Mouse (Mus musculus): Measurements from ENCODE around the gene Filip1l. TPM values are rescaled to one million over a fixed set of nuclear protein-coding genes. Genes with fewer than 3 reads are reported as not detected.

Gene Filip1l
- polyA plus RNA-seq, 1 experiment from 2014 or later = 24.3 TPM

DNA sequence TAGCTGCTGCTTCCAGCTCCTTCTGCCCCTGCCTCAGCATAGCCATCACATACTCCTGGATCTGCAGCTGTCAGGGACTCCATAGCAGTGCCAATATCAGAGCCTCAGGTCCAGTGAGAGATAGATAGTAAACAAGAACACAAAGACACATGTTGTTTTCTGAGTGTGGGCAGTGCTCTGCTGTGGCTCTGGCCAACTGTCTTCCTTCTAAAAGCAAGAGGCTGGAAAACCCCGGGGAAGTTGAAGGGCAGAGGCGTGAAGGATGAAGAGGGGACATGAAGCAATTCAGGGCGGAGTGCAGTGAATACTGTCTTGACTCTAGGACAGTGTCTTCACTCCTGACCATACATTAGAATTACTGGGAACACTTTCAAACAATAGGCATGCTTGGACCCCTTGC, 102.7 kb downstream of the Filip1l start:
- H3K27ac ChIP-seq (replicated peaks; ENCODE audit: low read depth, low read length) = no peak overlapping the region
- no peaks in the 10 kb centered on the region for H3K9me3 ChIP-seq (ENCODE audit: control insufficient read depth, low read length)
- no peak overlapping the region for H3K4me2 ChIP-seq (ENCODE audit: low read depth, severe bottlenecking)
- DNase-seq (ENCODE audit: low spot score) = no peak
- no peak overlapping the region for H3K4me3 ChIP-seq (ENCODE audit: low read depth, low read length)
- H3K9ac ChIP-seq (ENCODE audit: low read length) = no peak overlapping the region
- H3K27me3 ChIP-seq (ENCODE audit: control insufficient read depth, insufficient read depth, low read length) = no peaks in the 10 kb centered on the region
- 88% methylated on average over 3 of the region's 3 CpGs for WGBS
- peaks cover 18% of the 10 kb centered on the region for H3K4me1 ChIP-seq (ENCODE audit: control insufficient read depth, insufficient read depth, low read length)
- H3K36me3 ChIP-seq (ENCODE audit: control insufficient read depth, insufficient read depth, low read length) = no peaks in the 10 kb centered on the region
- ATAC-seq (ENCODE audit: insufficient number of reproducible peaks, low FRiP score, low TSS enrichment, low read depth) = no peak

DNA sequence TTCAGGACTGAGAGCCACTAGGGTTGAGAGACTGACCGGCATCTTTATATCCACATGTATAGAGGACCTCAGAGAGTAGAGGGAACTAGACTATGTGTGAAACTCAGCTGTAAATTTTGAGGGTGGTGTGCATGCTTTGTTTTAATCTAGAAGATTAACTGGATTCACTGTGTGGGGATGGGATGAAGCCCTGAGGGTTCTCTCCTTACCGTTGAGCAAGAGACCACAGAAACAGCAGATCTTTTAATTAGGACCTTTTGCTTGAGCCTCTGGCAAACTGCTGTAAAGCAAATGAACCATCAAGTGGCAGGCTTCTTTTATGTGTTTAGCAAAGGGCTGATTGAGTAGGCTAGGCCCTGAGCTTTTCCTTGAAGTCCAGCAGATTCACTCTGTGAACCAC, 103.1 kb downstream of the Filip1l start:
- H3K4me2 ChIP-seq (ENCODE audit: low read depth, severe bottlenecking) = no peak overlapping the region
- H3K27ac ChIP-seq (replicated peaks; ENCODE audit: low read depth, low read length) = no peak overlapping the region
- whole genome bisulfite sequencing = 37% methylated on average over 2 of the region's 2 CpGs
- H3K27me3 ChIP-seq (ENCODE audit: control insufficient read depth, insufficient read depth, low read length) = no peaks in the 10 kb centered on the region
- no peak overlapping the region for H3K4me3 ChIP-seq (ENCODE audit: low read depth, low read length)
- ATAC-seq (ENCODE audit: insufficient number of reproducible peaks, low FRiP score, low TSS enrichment, low read depth) = no peak
- peaks cover 18% of the 10 kb centered on the region for H3K4me1 ChIP-seq (ENCODE audit: control insufficient read depth, insufficient read depth, low read length)
- H3K9ac ChIP-seq (ENCODE audit: low read length) = no peak overlapping the region
- no peak for DNase-seq (ENCODE audit: low spot score)
- H3K9me3 ChIP-seq (ENCODE audit: control insufficient read depth, low read length) = no peaks in the 10 kb centered on the region
- no peaks in the 10 kb centered on the region for H3K36me3 ChIP-seq (ENCODE audit: control insufficient read depth, insufficient read depth, low read length)

DNA sequence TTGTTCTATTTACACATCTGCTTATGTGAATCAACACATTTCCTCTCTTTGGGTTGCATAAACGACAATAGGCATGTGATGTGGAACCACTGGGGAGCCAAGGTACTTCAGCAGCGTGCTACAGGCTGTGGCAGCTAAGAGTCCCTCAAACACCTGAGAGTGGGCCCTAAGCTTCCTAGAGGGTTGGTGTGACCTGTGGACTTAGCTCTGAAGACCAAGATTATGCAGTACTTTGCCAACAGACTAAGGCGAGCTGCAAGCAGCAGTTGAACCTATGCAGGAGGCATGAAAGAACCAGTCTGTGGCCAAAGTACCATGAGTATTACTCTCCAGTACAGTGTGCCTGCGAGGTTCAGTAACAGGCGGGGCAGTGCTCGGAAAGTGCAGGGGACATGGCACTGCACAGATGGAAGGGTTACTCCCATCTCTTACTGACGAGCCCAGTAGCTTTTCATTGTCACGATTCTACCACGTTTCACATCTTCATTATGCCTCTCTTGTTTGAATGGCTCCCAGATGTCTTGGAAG, 112.6 kb downstream of the Filip1l start:
- H3K9ac ChIP-seq (ENCODE audit: low read length) = no peak overlapping the region
- H3K4me1 ChIP-seq (ENCODE audit: control insufficient read depth, insufficient read depth, low read length) = peaks cover 8% of the 10 kb centered on the region; the same call in 1 of the 2 replicates
- H3K27me3 ChIP-seq (ENCODE audit: control insufficient read depth, insufficient read depth, low read length) = no peaks in the 10 kb centered on the region
- H3K4me2 ChIP-seq (ENCODE audit: low read depth, severe bottlenecking) = no peak overlapping the region
- no peak overlapping the region for H3K27ac ChIP-seq (replicated peaks; ENCODE audit: low read depth, low read length)
- H3K9me3 ChIP-seq (ENCODE audit: control insufficient read depth, low read length) = no peaks in the 10 kb centered on the region
- ATAC-seq (ENCODE audit: insufficient number of reproducible peaks, low FRiP score, low TSS enrichment, low read depth) = no peak
- no peak overlapping the region for H3K4me3 ChIP-seq (ENCODE audit: low read depth, low read length)
- WGBS = 84% methylated on average over 9 of the region's 9 CpGs
- H3K36me3 ChIP-seq (ENCODE audit: control insufficient read depth, insufficient read depth, low read length) = no peaks in the 10 kb centered on the region
- DNase-seq (ENCODE audit: low spot score) = no peak

DNA sequence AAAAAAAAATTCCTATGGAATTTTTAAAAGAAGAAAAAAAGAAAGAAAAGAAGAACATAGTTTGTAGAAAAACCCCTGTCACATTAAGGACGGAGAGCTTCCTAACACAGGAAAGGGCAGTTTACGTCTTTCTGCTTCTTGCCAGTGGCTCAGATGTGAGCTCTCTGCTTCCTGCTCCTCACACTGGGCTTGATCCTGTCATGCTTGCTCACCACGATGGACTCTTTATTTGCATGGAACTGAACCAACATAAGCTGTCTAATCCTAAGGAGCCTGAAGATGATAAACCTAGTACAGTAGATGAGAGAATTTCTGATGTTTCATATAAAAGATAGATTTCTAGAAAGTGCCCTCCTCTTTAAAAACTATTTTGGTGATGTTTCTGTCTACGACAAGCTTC, 116.4 kb downstream of the Filip1l start:
- Histone ChIP-seq H3K9ac (ENCODE audit: low read length) (no peak overlapping the region), H3K4me1 (ENCODE audit: control insufficient read depth, insufficient read depth, low read length) (peaks cover 8% of the 10 kb centered on the region; the same call in 1 of the 2 replicates), H3K36me3 (ENCODE audit: control insufficient read depth, insufficient read depth, low read length) (no peaks in the 10 kb centered on the region), H3K27ac (replicated peaks; ENCODE audit: low read depth, low read length) (no peak overlapping the region), H3K4me2 (ENCODE audit: low read depth, severe bottlenecking) (no peak overlapping the region), H3K9me3 (ENCODE audit: control insufficient read depth, low read length) (no peaks in the 10 kb centered on the region), H3K27me3 (ENCODE audit: control insufficient read depth, insufficient read depth, low read length) (no peaks in the 10 kb centered on the region), H3K4me3 (ENCODE audit: low read depth, low read length) (no peak overlapping the region)
- DNase-seq (ENCODE audit: low spot score) (no peak), ATAC-seq (ENCODE audit: insufficient number of reproducible peaks, low FRiP score, low TSS enrichment, low read depth) (no peak)
- WGBS = 63% methylated on average over 4 of the region's 4 CpGs

DNA sequence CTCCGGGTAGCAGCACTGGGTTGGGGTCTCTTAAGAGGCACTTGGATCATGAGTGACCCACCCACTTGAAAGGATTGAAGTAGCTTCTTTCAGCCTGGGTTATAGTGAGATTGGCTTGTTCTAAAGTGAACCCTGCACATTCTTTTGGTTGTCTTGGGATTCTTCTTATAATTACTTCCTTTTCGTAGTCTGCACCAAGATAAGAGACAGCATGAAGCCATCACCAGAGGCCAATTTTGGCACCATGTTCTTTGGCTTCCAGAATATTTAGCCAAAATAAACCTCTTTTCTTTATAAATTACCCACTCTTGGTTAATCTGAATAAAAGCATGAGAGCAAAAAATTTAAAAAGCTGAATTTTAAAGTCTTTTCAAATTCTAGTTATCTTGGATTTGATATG, 117.0 kb downstream of the Filip1l start:
- Histone ChIP-seq H3K4me3 (ENCODE audit: low read depth, low read length) (no peak overlapping the region), H3K27ac (replicated peaks; ENCODE audit: low read depth, low read length) (no peak overlapping the region), H3K4me2 (ENCODE audit: low read depth, severe bottlenecking) (no peak overlapping the region), H3K36me3 (ENCODE audit: control insufficient read depth, insufficient read depth, low read length) (no peaks in the 10 kb centered on the region), H3K27me3 (ENCODE audit: control insufficient read depth, insufficient read depth, low read length) (no peaks in the 10 kb centered on the region), H3K9ac (ENCODE audit: low read length) (no peak overlapping the region), H3K9me3 (ENCODE audit: control insufficient read depth, low read length) (no peaks in the 10 kb centered on the region), H3K4me1 (ENCODE audit: control insufficient read depth, insufficient read depth, low read length) (peaks cover 8% of the 10 kb centered on the region; the same call in 1 of the 2 replicates)
- no peak for ATAC-seq (ENCODE audit: insufficient number of reproducible peaks, low FRiP score, low TSS enrichment, low read depth)
- 89% methylated on average over 2 of the region's 2 CpGs for WGBS
- DNase-seq (ENCODE audit: low spot score) = no peak

DNA sequence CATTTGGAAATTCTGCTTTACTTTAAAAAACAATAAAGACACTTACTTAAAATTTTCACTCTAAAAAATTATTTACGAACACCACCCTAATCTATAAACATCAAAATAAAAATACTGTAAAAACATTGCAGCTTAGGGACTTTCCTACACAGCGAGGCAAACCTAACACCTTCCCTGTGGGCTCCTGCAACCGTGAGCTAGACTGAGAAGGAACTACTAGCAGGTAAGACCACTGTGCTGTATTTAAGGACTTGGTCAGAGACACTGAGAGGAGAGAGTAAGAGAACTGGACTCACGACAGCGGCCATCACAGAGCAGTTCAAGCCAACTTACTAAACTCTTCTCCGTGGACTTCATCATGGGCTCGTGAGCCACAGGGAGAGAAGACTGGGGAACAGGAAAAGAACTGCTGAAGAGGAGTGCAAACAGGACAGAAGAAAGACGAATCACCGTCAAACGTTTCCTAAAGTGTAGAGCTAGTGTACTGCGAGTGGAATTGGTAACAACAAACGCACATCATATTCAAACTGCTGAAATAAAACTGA, 117.5 kb downstream of the Filip1l start:
- no peak overlapping the region for H3K4me3 ChIP-seq (ENCODE audit: low read depth, low read length)
- H3K4me1 ChIP-seq (ENCODE audit: control insufficient read depth, insufficient read depth, low read length) = peaks cover 8% of the 10 kb centered on the region; the same call in 1 of the 2 replicates
- H3K36me3 ChIP-seq (ENCODE audit: control insufficient read depth, insufficient read depth, low read length) = no peaks in the 10 kb centered on the region
- H3K27me3 ChIP-seq (ENCODE audit: control insufficient read depth, insufficient read depth, low read length) = no peaks in the 10 kb centered on the region
- 92% methylated on average over 12 of the region's 12 CpGs for WGBS
- no peak overlapping the region for H3K9ac ChIP-seq (ENCODE audit: low read length)
- no peak for DNase-seq (ENCODE audit: low spot score)
- no peak overlapping the region for H3K4me2 ChIP-seq (ENCODE audit: low read depth, severe bottlenecking)
- H3K27ac ChIP-seq (replicated peaks; ENCODE audit: low read depth, low read length) = no peak overlapping the region
- no peaks in the 10 kb centered on the region for H3K9me3 ChIP-seq (ENCODE audit: control insufficient read depth, low read length)
- no peak for ATAC-seq (ENCODE audit: insufficient number of reproducible peaks, low FRiP score, low TSS enrichment, low read depth)

DNA sequence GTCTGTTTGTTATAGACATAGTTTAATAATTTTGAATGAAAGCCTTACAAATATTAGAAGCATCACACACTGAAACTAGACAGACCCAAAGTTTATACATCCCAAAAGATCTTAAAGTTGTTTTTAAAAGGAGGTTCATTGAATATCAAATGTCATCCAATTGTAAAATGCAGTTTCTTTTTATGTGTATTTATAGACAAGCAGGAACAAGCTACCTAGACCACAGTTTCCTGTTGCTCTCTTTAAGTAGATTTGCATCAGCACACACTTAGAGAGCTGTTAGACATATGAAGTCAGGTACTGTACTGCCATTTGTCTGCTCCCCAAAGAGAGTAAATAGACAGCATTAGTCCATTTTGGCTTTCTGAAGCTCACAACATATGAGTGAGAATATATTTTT, 118.2 kb downstream of the Filip1l start:
- Histone ChIP-seq H3K9ac (ENCODE audit: low read length) (no peak overlapping the region), H3K4me2 (ENCODE audit: low read depth, severe bottlenecking) (no peak overlapping the region), H3K4me3 (ENCODE audit: low read depth, low read length) (no peak overlapping the region), H3K27me3 (ENCODE audit: control insufficient read depth, insufficient read depth, low read length) (no peaks in the 10 kb centered on the region), H3K9me3 (ENCODE audit: control insufficient read depth, low read length) (no peaks in the 10 kb centered on the region), H3K4me1 (ENCODE audit: control insufficient read depth, insufficient read depth, low read length) (peaks cover 8% of the 10 kb centered on the region; the same call in 1 of the 2 replicates), H3K36me3 (ENCODE audit: control insufficient read depth, insufficient read depth, low read length) (no peaks in the 10 kb centered on the region), H3K27ac (replicated peaks; ENCODE audit: low read depth, low read length) (no peak overlapping the region)
- ATAC-seq (ENCODE audit: insufficient number of reproducible peaks, low FRiP score, low TSS enrichment, low read depth) = no peak
- DNase-seq (ENCODE audit: low spot score) = no peak

DNA sequence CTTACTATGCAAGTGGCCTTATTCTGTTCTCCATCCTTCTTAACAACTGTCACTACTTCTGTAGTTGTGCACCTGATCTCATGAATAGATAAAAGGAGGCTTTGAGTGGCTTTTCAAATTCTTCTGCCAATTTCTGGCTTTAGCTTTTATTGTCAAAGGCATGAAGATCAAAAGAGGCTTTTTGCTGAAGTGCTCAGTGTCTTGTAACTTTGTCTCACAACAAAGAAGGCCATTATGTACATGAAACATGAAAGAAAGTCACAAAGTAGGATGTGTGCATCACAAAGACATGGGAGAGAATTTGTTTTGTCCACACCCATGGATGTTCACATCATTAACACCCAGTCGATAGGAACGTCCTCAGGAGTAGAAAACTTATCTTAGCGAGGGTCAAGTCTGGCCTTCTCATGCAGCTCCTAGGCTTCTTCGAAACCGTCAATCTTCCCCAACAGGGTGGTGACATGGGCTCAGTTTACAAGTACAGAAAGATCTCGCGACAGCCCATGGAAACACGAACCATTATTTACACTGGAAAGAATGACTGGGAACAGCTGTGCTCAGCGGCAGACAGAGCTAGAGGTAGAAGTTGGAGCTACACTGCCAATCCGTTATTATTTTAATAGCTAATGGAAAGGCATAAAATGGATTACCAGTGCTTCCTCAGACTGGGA, 120.7 kb downstream of the Filip1l start:
- DNase-seq (ENCODE audit: low spot score) = peak; percentile 39
- 36% methylated on average over 10 of the region's 10 CpGs for WGBS

More for the DNA sequence above, 120.7 kb downstream of the Filip1l start:
- Histone ChIP-seq H3K4me2 (ENCODE audit: low read depth, severe bottlenecking) (no peak overlapping the region), H3K9ac (ENCODE audit: low read length) (no peak overlapping the region), H3K27ac (replicated peaks; ENCODE audit: low read depth, low read length) (no peak overlapping the region), H3K27me3 (ENCODE audit: control insufficient read depth, insufficient read depth, low read length) (no peaks in the 10 kb centered on the region), H3K4me3 (ENCODE audit: low read depth, low read length) (no peak overlapping the region), H3K4me1 (ENCODE audit: control insufficient read depth, insufficient read depth, low read length) (peaks cover 6% of the 10 kb centered on the region; the same call in 1 of the 2 replicates), H3K9me3 (ENCODE audit: control insufficient read depth, low read length) (no peaks in the 10 kb centered on the region), H3K36me3 (ENCODE audit: control insufficient read depth, insufficient read depth, low read length) (no peaks in the 10 kb centered on the region)
- ATAC-seq (ENCODE audit: insufficient number of reproducible peaks, low FRiP score, low TSS enrichment, low read depth) = peak; percentile 17; the same call in 1 of the 2 replicates
